Mouse (Mus musculus) ovary, adult 10 weeks (tissue): ENCODE data around the gene Pkd1. TPM values are rescaled to one million over a fixed set of nuclear protein-coding genes. Genes with fewer than 3 reads are reported as not detected.

Source experiments
- polyA plus RNA-seq: library from polyadenylated mRNA; stranded (reverse); fragments of 350-450 nt; fragmentation: Illumina TruSeq; extraction: RNeasy Lipid Tissue Mini Kit (QIAGEN cat#74804); gene quantifications from one replicate; pipeline ENCODE4 v1.2.3, GENCODE M21; 2014

Gene Pkd1
- polyA plus RNA-seq, result 6.3 TPM

DNA sequence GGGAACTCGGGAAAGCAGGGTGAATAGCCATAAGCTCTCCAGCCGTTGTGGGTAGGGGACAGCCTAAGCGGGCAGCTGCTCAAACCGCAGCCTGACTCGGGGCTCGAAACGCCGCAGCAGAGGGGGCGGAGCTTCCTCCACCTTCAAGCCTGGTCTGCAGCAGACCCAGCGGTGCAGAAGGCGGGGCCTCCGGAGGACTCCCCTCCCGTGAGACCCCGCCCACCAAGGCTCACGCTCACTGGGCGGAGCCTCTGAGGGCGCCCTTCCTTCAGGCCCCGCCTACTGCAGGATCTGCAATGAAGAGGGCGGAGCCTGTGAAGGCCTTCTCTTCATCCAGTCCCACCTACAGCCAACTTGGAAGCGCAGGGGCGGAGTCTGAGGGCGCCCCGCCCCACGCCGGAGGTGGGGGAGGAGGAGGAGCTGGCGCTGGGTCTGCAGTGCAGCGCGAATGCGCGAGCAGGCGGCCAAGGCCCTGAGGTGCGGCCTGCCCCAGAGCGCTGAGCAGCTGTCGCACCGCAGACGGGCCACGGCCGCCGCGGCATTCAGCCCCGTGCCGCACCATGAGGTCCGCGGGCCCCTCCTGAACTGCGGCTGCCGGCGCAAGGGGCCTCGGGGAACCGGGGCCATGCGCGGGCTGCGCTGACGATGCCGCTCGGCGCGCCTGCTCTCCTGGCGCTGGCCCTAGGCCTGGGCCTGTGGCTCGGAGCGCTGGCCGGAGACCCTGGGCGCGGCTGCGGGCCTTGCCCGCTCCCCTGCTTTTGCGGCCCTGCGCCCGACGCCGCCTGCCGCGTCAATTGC, at the start of gene Pkd1:
TSS of gene Pkd1 (plus strand) at position 217 of the 798 bp plus-strand sequence.

DNA sequence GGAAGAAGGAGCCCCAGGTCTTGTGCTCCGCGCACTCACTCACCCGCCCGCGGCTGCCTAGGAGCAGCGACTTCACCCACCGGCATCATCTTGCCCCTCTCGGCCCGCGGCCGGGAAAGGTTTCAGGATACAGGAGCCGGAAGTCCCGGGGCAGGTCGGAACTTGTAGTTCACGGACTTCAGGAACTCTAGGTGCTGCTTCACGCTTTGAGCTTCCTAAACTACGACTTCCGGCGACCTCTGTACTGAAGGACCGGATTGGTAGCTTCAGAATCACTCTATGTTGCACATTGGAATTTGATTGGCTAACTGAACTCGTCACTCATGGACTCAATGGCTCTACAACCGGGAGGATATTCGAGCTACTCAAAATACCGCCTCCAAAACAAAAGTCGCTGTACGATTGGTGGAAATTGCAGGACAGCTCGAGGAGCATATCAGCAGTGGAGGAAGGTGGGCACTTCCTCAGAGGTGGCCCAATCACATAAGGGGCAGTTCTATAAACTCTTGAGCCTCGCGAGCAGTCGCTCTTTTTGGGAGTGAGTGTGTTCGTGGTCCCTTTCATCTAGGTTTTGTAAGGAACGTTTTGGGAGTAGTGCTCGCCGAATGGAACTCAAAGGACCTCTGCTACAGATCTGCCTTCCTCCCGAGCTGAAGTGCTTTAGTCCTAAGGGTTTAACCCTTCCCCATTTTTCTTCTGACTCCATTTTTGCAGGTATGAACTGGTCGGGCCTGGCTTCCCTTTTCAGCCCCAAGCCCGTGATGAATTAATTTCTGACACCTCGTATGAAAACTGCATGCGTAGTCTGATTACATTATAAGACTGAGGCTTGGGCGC, 21.7 kb upstream of the Pkd1 start, which contains the start of gene Traf7:
TSS of gene Traf7 (minus strand) at position 216 of the 837 bp plus-strand sequence.

GRCm38 (mm10) chr17:24534160-24534718, 15.4 kb upstream of the Pkd1 start, which contains the start of gene Rab26:
TSS of gene Rab26 (minus strand) at chr17:24534210.

DNA sequence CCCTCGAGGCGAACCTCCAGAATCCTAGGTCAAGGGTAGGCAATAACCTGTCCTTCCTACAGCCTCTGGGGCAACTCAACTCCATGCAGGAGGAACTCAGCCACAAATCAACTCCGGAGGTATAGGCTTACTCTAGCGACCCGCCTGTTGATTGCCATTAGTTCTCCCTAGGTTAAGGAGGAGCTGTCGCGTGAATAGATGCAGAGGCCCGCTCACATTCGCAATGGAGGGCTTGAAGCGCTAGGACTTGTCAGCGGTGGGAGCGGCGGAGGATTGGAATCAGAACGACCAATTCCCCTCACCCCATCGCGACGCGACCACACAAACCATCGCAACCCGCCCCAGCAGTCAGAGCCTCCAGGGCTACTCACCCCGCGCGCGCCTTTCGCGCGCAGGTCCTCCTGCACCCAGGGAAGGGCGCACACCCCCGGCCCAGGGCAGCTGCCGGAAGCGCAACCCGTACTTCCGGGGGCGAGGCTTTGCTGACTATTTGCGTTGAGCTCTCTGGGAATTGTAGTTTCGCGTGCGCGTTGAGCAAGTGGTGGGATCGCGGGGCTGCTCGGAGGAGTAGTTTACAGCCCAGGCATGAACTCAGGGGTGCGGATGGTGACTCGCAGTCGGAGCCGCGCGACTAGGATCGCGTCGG, 82.7 kb downstream of the Pkd1 start, which contains the start of the genes Tsc2 and Nthl1:
TSS of gene Tsc2 (minus strand) at position 464 of the 646 bp plus-strand sequence.
TSS of gene Nthl1 (plus strand) at position 514 of the 646 bp plus-strand sequence.

Other genes with a start within 250 kb of the Pkd1 start
- not detected for gene Abca17, start 198.8 kb upstream of the Pkd1 start, polyA plus RNA-seq
- gene Abca3, start 197.9 kb upstream of the Pkd1 start, polyA plus RNA-seq, result 1.7 TPM
- gene Rnps1, start 135.3 kb upstream of the Pkd1 start, polyA plus RNA-seq, result 81.8 TPM
- 15.1 TPM for gene Eci1, start 123.2 kb upstream of the Pkd1 start, polyA plus RNA-seq
- not detected for gene Dnase1l2, start 106.7 kb upstream of the Pkd1 start, polyA plus RNA-seq
- gene E4f1, start 79.5 kb upstream of the Pkd1 start, polyA plus RNA-seq, result 0.46 TPM
- 29.5 TPM for gene Pgp, start 79.4 kb upstream of the Pkd1 start, polyA plus RNA-seq
- not detected for gene Bricd5, start 76.0 kb upstream of the Pkd1 start, polyA plus RNA-seq
- gene Mlst8, start 70.8 kb upstream of the Pkd1 start, polyA plus RNA-seq, result 5.6 TPM
- 0.80 TPM for gene Caskin1, start 61.2 kb upstream of the Pkd1 start, polyA plus RNA-seq
- gene Traf7, start 21.9 kb upstream of the Pkd1 start, polyA plus RNA-seq, result 5.3 TPM
- not detected for gene Rab26, start 15.6 kb upstream of the Pkd1 start, polyA plus RNA-seq
- 15.9 TPM for gene Tsc2, start 82.8 kb downstream of the Pkd1 start, polyA plus RNA-seq
- gene Nthl1, start 82.8 kb downstream of the Pkd1 start, polyA plus RNA-seq, result 0.34 TPM
- gene Slc9a3r2, start 100.5 kb downstream of the Pkd1 start, polyA plus RNA-seq, result 11.8 TPM
- gene Npw, start 108.6 kb downstream of the Pkd1 start, polyA plus RNA-seq, result not detected
- 0.68 TPM for gene Zfp598, start 119.9 kb downstream of the Pkd1 start, polyA plus RNA-seq
- gene Syngr3, start 140.1 kb downstream of the Pkd1 start, polyA plus RNA-seq, result 0.83 TPM
- gene Gfer, start 146.3 kb downstream of the Pkd1 start, polyA plus RNA-seq, result 10.4 TPM
- 1.1 TPM for gene Noxo1, start 146.4 kb downstream of the Pkd1 start, polyA plus RNA-seq
- gene Tbl3, start 157.8 kb downstream of the Pkd1 start, polyA plus RNA-seq, result 0.31 TPM
- gene Rnf151, start 168.2 kb downstream of the Pkd1 start, polyA plus RNA-seq, result not detected
- 771 TPM for gene Rps2, start 168.3 kb downstream of the Pkd1 start, polyA plus RNA-seq
- 52.5 TPM for gene Ndufb10, start 174.6 kb downstream of the Pkd1 start, polyA plus RNA-seq
- not detected for gene Rpl3l, start 178.0 kb downstream of the Pkd1 start, polyA plus RNA-seq
- gene Msrb1, start 186.8 kb downstream of the Pkd1 start, polyA plus RNA-seq, result 1.2 TPM
- not detected for gene Hs3st6, start 203.2 kb downstream of the Pkd1 start, polyA plus RNA-seq